Mouse (Mus musculus) limb, embryonic 12.5 days (tissue): ENCODE data around the gene Slc4a4. TPM values are rescaled to one million over a fixed set of nuclear protein-coding genes. Genes with fewer than 3 reads are reported as not detected.

Experiments
- ATAC-seq: fragments of 200-750 bp; cut with Nextera tagmentation; 2 replicates; pipeline ENCODE4 v1.8.0; 2017; ENCODE audit warnings: low read depth, moderate TSS enrichment; ENCODE audit not compliant: insufficient number of reproducible peaks, insufficient read depth, low FRiP score, low TSS enrichment
- H3K27ac ChIP-seq: fragments of 300-500 bp; sonication (generic); 2 replicates; pipeline ENCODE4 v1.5.1; 2016; ENCODE audit warnings: mild to moderate bottlenecking, moderate library complexity
- H3K27me3 ChIP-seq: fragments of 300-500 bp; sonication (generic); 2 replicates; pipeline ENCODE4 v1.6.1; 2016; ENCODE audit warnings: mild to moderate bottlenecking, moderate library complexity
- H3K36me3 ChIP-seq: fragments of 300-500 bp; sonication (generic); 2 replicates; pipeline ENCODE4 v1.6.1; 2016; ENCODE audit warnings: mild to moderate bottlenecking, moderate library complexity
- H3K4me1 ChIP-seq: fragments of 300-500 bp; sonication (generic); replicated peaks from 2 replicates; pipeline ENCODE4 v1.6.1; 2016
- H3K4me2 ChIP-seq: fragments of 300-500 bp; sonication (generic); 2 replicates; pipeline ENCODE4 v1.6.1; 2016; ENCODE audit warnings: mild to moderate bottlenecking, moderate library complexity
- H3K4me3 ChIP-seq: fragments of 300-500 bp; sonication (generic); replicated peaks from 2 replicates; pipeline ENCODE4 v1.5.1; 2016; ENCODE audit warnings: mild to moderate bottlenecking
- H3K9ac ChIP-seq: fragments of 300-500 bp; sonication (generic); replicated peaks from 2 replicates; pipeline ENCODE4 v1.6.1; 2016; ENCODE audit warnings: mild to moderate bottlenecking, moderate library complexity
- H3K9me3 ChIP-seq: fragments of 300-500 bp; sonication (generic); 2 replicates; pipeline ENCODE4 v1.6.1; 2016; ENCODE audit warnings: mild to moderate bottlenecking, moderate library complexity
- WGBS: fragments of 180-500 bp; shearing (Covaris S2); methylation state at CpG from one replicate; pipeline ENCODE4 v1.1.7; 2016; 5-methylcytosine and 5-hydroxymethylcytosine counted together
- polyA plus RNA-seq: library from polyadenylated mRNA; unstranded; fragments of >200 nt; fragmentation: Nextera tagmentation; extraction: Ambion mirVana; gene quantifications from 2 replicates; pipeline ENCODE4 v1.2.1, GENCODE M21; 2016

Gene Slc4a4
- polyA plus RNA-seq, 1 experiment from 2014 or later = 1.8 TPM

DNA sequence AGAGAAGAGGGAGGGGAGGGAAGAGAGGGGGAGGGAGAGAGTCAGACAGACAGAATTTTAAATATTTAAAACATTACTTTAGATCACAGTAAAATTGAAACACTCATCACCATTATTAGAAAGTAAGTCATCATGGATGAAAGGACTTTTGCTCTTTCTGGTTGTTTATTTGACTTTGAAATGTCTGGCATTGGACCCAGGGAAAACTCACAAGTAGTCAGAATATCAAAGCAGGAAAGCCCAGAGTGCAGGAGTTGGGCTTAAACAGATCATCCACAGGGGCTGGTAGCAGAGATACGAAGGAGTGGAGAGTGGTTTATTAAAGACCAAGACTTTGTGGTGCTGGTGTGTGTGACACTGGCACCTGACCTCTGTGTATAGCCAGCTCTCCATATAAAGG is 191.1 kb downstream of the Slc4a4 start:
- no peaks in the 10 kb centered on the region for H3K36me3 ChIP-seq
- no peaks in the 10 kb centered on the region for H3K9me3 ChIP-seq
- no peak overlapping the region for H3K9ac ChIP-seq
- H3K27ac ChIP-seq = no peak overlapping the region
- no peak overlapping the region for H3K4me3 ChIP-seq
- no peak for ATAC-seq
- 0 out of 2 replicates have a peak, but pooled peaks cover 3% of the 10 kb centered on the region for H3K4me1 ChIP-seq
- no peaks in the 10 kb centered on the region for H3K27me3 ChIP-seq
- WGBS = 81% methylated on average over 1 of the region's 1 CpGs
- no peak overlapping the region for H3K4me2 ChIP-seq

DNA sequence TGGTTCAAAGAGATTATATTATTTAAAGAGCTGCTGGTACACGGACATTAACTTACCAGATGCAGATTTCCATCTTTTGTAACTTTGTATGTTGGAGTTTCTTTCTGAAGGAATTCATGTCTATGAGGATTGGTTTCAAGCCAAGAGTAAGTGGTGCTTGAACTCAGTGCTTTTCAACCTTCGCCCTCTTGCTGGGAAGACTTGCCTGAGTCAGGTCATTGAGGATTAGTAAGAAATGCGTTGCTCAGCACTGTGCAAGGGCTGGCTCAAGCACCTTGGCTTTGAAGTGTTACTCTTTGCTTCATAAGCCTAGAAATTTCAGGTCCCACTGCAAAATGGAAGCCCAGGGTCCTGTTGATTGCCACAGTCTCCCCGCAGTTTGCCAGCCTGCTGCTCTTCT is 196.9 kb downstream of the Slc4a4 start:
- Histone ChIP-seq H3K27ac (no peak overlapping the region), H3K4me1 (0 out of 2 replicates have a peak, but pooled peaks cover 3% of the 10 kb centered on the region), H3K36me3 (no peaks in the 10 kb centered on the region), H3K9me3 (no peaks in the 10 kb centered on the region), H3K27me3 (no peaks in the 10 kb centered on the region), H3K9ac (no peak overlapping the region), H3K4me2 (no peak overlapping the region), H3K4me3 (no peak overlapping the region)
- WGBS = 86% methylated on average over 4 of the region's 4 CpGs
- no peak for ATAC-seq

DNA sequence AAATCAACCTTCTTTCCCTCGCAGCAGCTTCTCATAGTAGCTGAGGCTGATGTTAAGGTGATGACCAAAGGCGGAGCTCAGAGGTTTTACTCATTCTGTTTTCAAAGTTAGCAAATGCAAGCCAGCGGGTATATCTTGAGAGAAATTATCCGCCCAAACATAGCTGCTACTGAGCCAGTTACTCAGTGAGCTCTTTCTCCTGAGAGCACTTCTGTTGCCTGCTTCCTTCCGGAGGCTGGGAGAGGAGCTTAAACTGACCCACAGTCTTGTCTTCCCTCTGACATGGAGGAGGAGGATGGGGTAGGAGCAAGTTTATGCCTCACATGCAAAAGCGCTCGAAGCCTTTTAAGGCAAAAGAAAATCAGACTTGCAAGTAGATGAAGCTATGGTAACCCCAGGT is 201.3 kb downstream of the Slc4a4 start:
- Histone ChIP-seq H3K4me1 (no peaks in the 10 kb centered on the region), H3K9me3 (no peaks in the 10 kb centered on the region), H3K4me3 (no peak overlapping the region), H3K36me3 (no peaks in the 10 kb centered on the region), H3K27ac (no peak overlapping the region), H3K27me3 (no peaks in the 10 kb centered on the region), H3K9ac (no peak overlapping the region), H3K4me2 (no peak overlapping the region)
- WGBS = 85% methylated on average over 7 of the region's 7 CpGs
- ATAC-seq = no peak

DNA sequence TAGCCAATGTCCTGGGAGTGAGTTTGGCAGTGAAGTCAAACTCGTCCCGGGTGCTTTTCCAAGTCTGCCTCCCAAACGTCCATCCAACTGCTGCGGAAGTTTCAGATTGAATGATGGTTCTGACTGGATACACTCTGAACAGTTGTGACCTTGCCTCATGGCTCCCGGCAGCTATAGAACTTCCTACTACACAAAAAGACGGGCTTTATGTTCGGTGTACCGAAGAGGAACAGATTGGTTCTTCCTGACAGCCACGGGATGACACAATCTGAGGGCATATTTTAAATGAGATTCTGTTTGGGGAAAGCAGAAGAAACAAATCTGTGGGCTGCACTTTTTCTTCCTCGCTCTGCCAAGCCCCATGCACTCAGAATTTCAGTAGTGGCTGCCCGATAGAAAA is 201.8 kb downstream of the Slc4a4 start:
- Histone ChIP-seq H3K4me1 (no peaks in the 10 kb centered on the region), H3K27ac (no peak overlapping the region; the same call in 1 of the 2 replicates), H3K27me3 (no peaks in the 10 kb centered on the region), H3K36me3 (no peaks in the 10 kb centered on the region), H3K4me2 (no peak overlapping the region), H3K9me3 (no peaks in the 10 kb centered on the region), H3K4me3 (no peak overlapping the region), H3K9ac (no peak overlapping the region)
- 82% methylated on average over 11 of the region's 11 CpGs for WGBS
- ATAC-seq = no peak

DNA sequence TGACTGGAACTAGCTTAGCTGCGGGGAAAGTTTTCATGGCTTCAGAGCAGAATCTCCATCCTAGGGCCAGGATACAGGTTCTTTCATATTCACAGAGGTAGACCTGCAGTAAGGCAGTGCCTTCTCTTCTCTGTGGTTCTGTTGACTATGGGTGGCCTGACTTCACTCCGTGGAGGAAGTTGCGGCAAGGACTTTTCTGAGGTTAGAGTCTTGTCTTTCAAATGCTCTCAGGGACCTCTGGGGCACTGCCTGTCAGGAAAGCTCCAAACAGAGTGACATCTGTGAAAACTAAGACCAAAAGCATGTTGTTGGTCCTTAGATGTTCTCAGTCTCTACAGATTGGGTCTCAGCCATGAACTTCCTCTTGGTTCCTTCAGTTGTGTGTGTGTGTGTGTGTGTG is 203.5 kb downstream of the Slc4a4 start:
- H3K36me3 ChIP-seq = no peaks in the 10 kb centered on the region
- no peaks in the 10 kb centered on the region for H3K4me1 ChIP-seq
- 88% methylated on average over 3 of the region's 3 CpGs for WGBS
- H3K27me3 ChIP-seq = no peaks in the 10 kb centered on the region
- no peak overlapping the region for H3K27ac ChIP-seq
- H3K9ac ChIP-seq = no peak overlapping the region
- no peaks in the 10 kb centered on the region for H3K9me3 ChIP-seq
- ATAC-seq = no peak
- no peak overlapping the region for H3K4me3 ChIP-seq
- no peak overlapping the region for H3K4me2 ChIP-seq

DNA sequence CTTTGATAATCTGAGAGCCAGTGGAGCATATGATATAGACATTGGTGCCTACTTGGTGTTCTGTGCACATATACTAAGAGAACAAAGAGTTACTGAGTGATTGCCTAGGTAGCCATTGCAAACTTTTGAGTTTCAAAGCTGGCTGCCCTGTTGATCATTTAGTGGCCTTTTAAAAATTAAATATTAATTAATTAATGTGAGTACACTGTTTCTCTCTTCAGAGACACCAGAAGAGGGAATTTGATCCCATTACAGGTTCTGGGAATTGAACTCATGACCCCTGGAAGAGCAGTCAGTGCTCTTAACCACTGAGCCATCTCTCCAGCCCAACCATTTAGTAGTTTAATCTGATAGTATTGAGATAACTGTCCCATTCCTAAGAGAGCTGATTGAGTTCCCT is 209.8 kb downstream of the Slc4a4 start:
- ATAC-seq = no peak
- Histone ChIP-seq H3K9ac (no peak overlapping the region), H3K4me3 (no peak overlapping the region), H3K9me3 (no peaks in the 10 kb centered on the region), H3K4me2 (no peak overlapping the region), H3K27me3 (no peaks in the 10 kb centered on the region), H3K27ac (no peak overlapping the region), H3K36me3 (no peaks in the 10 kb centered on the region), H3K4me1 (no peaks in the 10 kb centered on the region)

DNA sequence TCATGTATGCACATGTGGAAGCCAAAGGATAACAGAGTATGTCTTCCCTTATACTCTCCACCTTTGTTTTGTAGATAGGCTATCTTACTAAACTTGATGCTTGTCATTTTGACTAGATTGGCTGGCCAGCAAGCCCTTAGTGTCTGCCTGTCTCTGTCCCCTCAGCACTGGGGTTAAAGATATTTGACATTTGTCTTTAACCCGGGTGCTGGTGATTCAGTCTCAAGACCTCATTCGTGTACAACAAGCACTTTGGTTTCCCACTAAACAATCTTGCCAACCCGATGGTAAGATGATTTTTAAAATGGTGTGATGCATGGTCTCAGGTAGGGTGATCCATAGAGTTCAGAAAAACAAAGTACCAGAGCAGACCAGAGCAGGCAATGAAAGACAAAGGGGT is 210.7 kb downstream of the Slc4a4 start:
- H3K27ac ChIP-seq = no peak overlapping the region
- H3K36me3 ChIP-seq = no peaks in the 10 kb centered on the region
- no peaks in the 10 kb centered on the region for H3K4me1 ChIP-seq
- no peak overlapping the region for H3K4me2 ChIP-seq
- H3K9ac ChIP-seq = no peak overlapping the region
- H3K9me3 ChIP-seq = no peaks in the 10 kb centered on the region
- no peaks in the 10 kb centered on the region for H3K27me3 ChIP-seq
- no peak overlapping the region for H3K4me3 ChIP-seq
- ATAC-seq = no peak
- 88% methylated on average over 3 of the region's 3 CpGs for WGBS

DNA sequence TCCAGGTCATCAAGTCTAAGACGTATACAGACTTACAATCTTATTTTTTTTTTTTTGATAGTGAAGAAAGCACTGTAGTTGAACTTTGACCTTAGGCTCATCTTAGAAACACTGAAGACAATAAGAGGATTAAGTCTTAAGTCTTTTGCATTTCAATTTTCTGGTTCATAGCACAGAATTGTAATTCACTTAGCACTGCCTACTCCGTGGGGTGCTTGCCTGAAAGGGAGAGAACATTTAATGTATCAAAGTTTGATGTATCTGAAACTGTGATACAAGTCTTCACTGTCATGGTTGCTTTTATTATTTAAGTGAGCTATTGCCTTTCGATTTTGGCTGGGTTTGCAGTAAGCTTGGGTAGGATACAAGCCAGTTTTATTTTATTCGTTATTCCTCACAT is 211.5 kb downstream of the Slc4a4 start:
- no peaks in the 10 kb centered on the region for H3K9me3 ChIP-seq
- no peak overlapping the region for H3K4me3 ChIP-seq
- H3K4me2 ChIP-seq = no peak overlapping the region
- 81% methylated on average over 4 of the region's 4 CpGs for WGBS
- H3K36me3 ChIP-seq = no peaks in the 10 kb centered on the region
- no peaks in the 10 kb centered on the region for H3K27me3 ChIP-seq
- no peak overlapping the region for H3K27ac ChIP-seq
- no peaks in the 10 kb centered on the region for H3K4me1 ChIP-seq
- ATAC-seq = no peak
- H3K9ac ChIP-seq = no peak overlapping the region

DNA sequence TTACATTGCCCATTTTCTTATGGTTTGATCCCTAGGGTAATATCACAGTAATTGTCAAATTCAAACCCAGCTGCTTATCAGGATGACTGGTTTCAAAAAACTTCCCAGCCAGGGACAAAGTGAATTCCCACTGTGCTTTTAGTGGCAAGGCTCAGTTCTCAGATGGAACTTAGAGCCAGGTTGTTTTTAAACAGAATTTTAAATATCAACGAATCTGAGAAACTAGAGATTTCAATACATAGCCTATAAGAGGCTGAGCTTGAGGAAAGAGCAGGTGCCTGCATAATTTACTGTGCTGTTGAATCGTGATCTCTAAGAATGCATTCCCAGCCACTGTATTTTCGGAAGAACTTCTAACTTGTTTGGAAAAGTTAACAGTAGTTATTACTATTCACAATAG is 213.3 kb downstream of the Slc4a4 start:
- no peak overlapping the region for H3K27ac ChIP-seq
- no peak overlapping the region for H3K4me2 ChIP-seq
- ATAC-seq = no peak
- H3K4me1 ChIP-seq = no peaks in the 10 kb centered on the region
- WGBS = 85% methylated on average over 3 of the region's 3 CpGs
- no peaks in the 10 kb centered on the region for H3K9me3 ChIP-seq
- H3K27me3 ChIP-seq = no peaks in the 10 kb centered on the region
- H3K9ac ChIP-seq = no peak overlapping the region
- no peak overlapping the region for H3K4me3 ChIP-seq
- no peaks in the 10 kb centered on the region for H3K36me3 ChIP-seq

DNA sequence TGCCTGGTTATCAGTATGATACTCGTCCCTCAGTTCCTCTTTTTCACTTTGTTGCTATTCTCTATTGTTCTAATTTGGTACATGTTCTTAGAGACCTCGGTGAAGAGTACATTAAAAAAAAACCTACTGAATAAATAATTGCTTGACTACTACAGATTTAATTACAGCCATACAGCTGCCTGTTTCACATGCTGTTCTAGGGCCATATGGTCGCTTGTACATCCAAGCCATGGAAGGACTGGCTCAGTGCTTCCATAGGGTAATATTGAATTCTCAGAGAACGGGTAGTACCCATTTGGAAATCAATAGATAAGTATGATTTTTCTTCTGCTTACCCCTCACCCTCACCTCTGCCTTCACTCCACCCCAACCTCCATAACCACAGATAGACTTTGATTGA is 215.9 kb downstream of the Slc4a4 start:
- no peaks in the 10 kb centered on the region for H3K9me3 ChIP-seq
- H3K9ac ChIP-seq = no peak overlapping the region
- H3K4me3 ChIP-seq = no peak overlapping the region
- WGBS = 81% methylated on average over 4 of the region's 4 CpGs
- no peak overlapping the region for H3K4me2 ChIP-seq
- no peaks in the 10 kb centered on the region for H3K36me3 ChIP-seq
- no peaks in the 10 kb centered on the region for H3K4me1 ChIP-seq
- H3K27ac ChIP-seq = no peak overlapping the region
- no peak for ATAC-seq
- no peaks in the 10 kb centered on the region for H3K27me3 ChIP-seq

DNA sequence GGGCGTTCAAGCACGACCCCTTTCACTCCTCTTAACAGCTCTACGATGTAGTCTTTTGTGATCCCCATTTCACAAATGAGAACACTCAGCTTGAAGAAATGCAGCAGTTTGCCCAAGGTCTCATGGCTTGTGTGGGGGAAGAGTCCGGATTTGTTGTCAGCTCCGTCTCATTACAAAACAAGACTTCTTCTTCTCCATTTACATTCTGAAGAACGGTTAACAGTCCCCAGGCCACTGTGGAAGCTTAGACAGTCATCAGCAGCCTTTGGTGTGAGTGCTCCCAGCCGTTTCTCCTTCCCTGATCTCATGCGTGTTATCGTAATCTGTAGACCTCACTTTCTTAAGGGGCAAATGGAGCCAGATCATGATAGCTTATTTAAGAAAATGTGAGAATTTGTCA is 218.7 kb downstream of the Slc4a4 start:
- no peak overlapping the region for H3K4me2 ChIP-seq
- no peak overlapping the region for H3K9ac ChIP-seq
- H3K27me3 ChIP-seq = no peaks in the 10 kb centered on the region
- H3K4me1 ChIP-seq = no peaks in the 10 kb centered on the region
- H3K27ac ChIP-seq = no peak overlapping the region
- no peaks in the 10 kb centered on the region for H3K36me3 ChIP-seq
- H3K4me3 ChIP-seq = no peak overlapping the region
- ATAC-seq = no peak
- no peaks in the 10 kb centered on the region for H3K9me3 ChIP-seq
- WGBS = 84% methylated on average over 9 of the region's 9 CpGs

DNA sequence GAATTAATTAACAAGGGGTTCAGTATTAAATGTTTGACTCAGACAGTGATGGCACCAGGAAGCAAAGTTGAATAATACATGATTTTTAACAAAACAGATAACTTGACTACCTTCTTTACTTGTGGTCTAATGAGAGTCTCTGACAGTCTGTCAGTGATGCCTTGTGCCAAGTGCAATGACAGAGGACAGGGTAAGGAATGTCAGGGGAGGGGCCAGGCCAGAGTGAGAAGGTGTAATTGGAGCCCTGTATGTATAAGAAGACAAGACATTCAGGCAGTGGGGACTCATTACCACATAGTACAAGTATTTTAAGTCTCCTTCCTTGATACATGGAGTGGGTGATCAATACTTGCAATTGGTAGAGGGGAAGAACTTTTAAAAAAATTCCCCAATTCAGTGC is 219.6 kb downstream of the Slc4a4 start:
- Histone ChIP-seq H3K4me2 (no peak overlapping the region), H3K9me3 (no peaks in the 10 kb centered on the region), H3K4me1 (no peaks in the 10 kb centered on the region), H3K36me3 (no peaks in the 10 kb centered on the region), H3K27ac (no peak overlapping the region), H3K9ac (no peak overlapping the region), H3K4me3 (no peak overlapping the region), H3K27me3 (no peaks in the 10 kb centered on the region)
- 0 out of 2 replicates have a peak, but pooled peaks have one; percentile 66 for ATAC-seq
